Mouse (Mus musculus): ENCODE data around the gene 1700018B08Rik.

GRCm38 (mm10) chr8:121511751-121512150 is 32.4 kb downstream of the 1700018B08Rik start:
- TF ChIP-seq CTCF (IDR thresholded peaks at IDR 0.05; ENCODE audit: low read depth, low read length) (no peak), POLR2AphosphoS5 (IDR thresholded peaks at IDR 0.05; ENCODE audit: insufficient replicate concordance, low read depth, low read length) (no peak)
